ENCODE assay signal across 8 mouse cellular contexts in genomic region chr1:191324733-191325590, GRCm38 (mm10). TPM values are rescaled to one million over a fixed set of nuclear protein-coding genes. Genes with fewer than 3 reads are reported as not detected.
DNase-seq lines count a peak whose midpoint lies in the region; ATAC-seq lines count a peak whose summit lies in the region.

No protein-coding gene starts in this region.

- DNase-seq in cerebellum, adult 9-11 months: peak; percentile 55
- no peak for DNase-seq in cerebellum, adult 11 months
- DNase-seq in 416B (ENCODE audit: low read depth): peak; percentile 9
- DNase-seq in liver, embryonic 13.5 days: peak; percentile 49
- DNase-seq in ovary, postnatal 36 days (ENCODE audit: low spot score): no peak
- DNase-seq in kidney, postnatal 14 days: no peak
- no peak for DNase-seq in cerebellum, postnatal 25 days

- H3K9ac ChIP-seq in forebrain, embryonic 15.5 days (replicated peaks): 0 out of 2 replicates have a peak overlapping the region, but pooled peaks have one; percentile 78
- H3K9ac ChIP-seq in liver, embryonic 13.5 days: peak overlapping the region; percentile 93

- peaks cover 32% of the 10 kb centered on the region for H3K4me1 ChIP-seq in forebrain, embryonic 15.5 days
- H3K4me1 ChIP-seq in liver, embryonic 13.5 days (replicated peaks): peaks cover 44% of the 10 kb centered on the region

- no peaks in the 10 kb centered on the region for H3K27me3 ChIP-seq in forebrain, embryonic 15.5 days
- H3K27me3 ChIP-seq in liver, embryonic 13.5 days: no peaks in the 10 kb centered on the region

- no peaks in the 10 kb centered on the region for H3K36me3 ChIP-seq in forebrain, embryonic 15.5 days
- H3K36me3 ChIP-seq in liver, embryonic 13.5 days: 0 out of 2 replicates have a peak, but pooled peaks cover 8% of the 10 kb centered on the region

- peak overlapping the region; percentile 81; the same call in 1 of the 2 replicates for H3K4me2 ChIP-seq in forebrain, embryonic 15.5 days (replicated peaks)
- H3K4me2 ChIP-seq in liver, embryonic 13.5 days: peak overlapping the region; percentile 100

- no peaks in the 10 kb centered on the region for H3K9me3 ChIP-seq in forebrain, embryonic 15.5 days
- no peaks in the 10 kb centered on the region for H3K9me3 ChIP-seq in liver, embryonic 13.5 days (replicated peaks)

- H3K4me3 ChIP-seq in forebrain, embryonic 15.5 days: 0 out of 2 replicates have a peak overlapping the region, but pooled peaks have one; percentile 70
- peak overlapping the region; percentile 86 for H3K4me3 ChIP-seq in liver, embryonic 13.5 days (replicated peaks)

- 87% methylated on average over 7 of the region's 7 CpGs for WGBS in forebrain, embryonic 15.5 days
- WGBS in liver, embryonic 13.5 days (ENCODE audit: insufficient replicate concordance): 47% methylated on average over 7 of the region's 7 CpGs

- ATAC-seq in forebrain, embryonic 15.5 days (replicated peaks): peak; percentile 6; the same call in 1 of the 2 replicates
- ATAC-seq in liver, embryonic 13.5 days (ENCODE audit: low read depth): peak; percentile 68

- peak overlapping the region; percentile 76; the same call in 1 of the 2 replicates for H3K27ac ChIP-seq in forebrain, embryonic 15.5 days (replicated peaks)
- peak overlapping the region; percentile 53; the same call in 1 of the 2 replicates for H3K27ac ChIP-seq in liver, embryonic 13.5 days

RNA-seq across cellular contexts. Expression of gene Tmem206, which starts 0.8 kb away (rescaled TPM):
- 53.1 and 54.0 TPM in 2 replicates for polyA plus RNA-seq in forebrain, embryonic 15.5 days (2015; fragmentation: Nextera tagmentation; extraction: Ambion mirVana)
- polyA plus RNA-seq in liver, embryonic 13.5 days (2015; fragmentation: Nextera tagmentation; extraction: Ambion mirVana): 6.8 and 10.1 TPM in 2 replicates

RNA-seq across cellular contexts. Expression of gene Nenf, which starts 7.0 kb away (rescaled TPM):
- polyA plus RNA-seq in forebrain, embryonic 15.5 days (2015; fragmentation: Nextera tagmentation; extraction: Ambion mirVana): 100 and 106 TPM in 2 replicates
- polyA plus RNA-seq in liver, embryonic 13.5 days (2015; fragmentation: Nextera tagmentation; extraction: Ambion mirVana): 28.0 and 29.9 TPM in 2 replicates

Comparison
In these comparisons a context has a peak if more than half of its experiments do, and no peak if none do; other contexts are left out.
1. DNase-seq: peak in cerebellum, adult 9-11 months (single experiment), 416B (single experiment) and liver, embryonic 13.5 days (single experiment); none in cerebellum, adult 11 months (single experiment), ovary, postnatal 36 days (single experiment), kidney, postnatal 14 days (single experiment) and cerebellum, postnatal 25 days (0 of 2).